Mouse (Mus musculus): Measurements from ENCODE around the gene Angptl3. TPM values are rescaled to one million over a fixed set of nuclear protein-coding genes. Genes with fewer than 3 reads are reported as not detected.

The Angptl3 gene
- polyA plus RNA-seq, 1 experiment from 2014 or later, result 2.1 TPM

GRCm38 (mm10) chr4:99068806-99069205 is 38.1 kb downstream of the Angptl3 start:
- H3K4me1 ChIP-seq, result no peaks in the 10 kb centered on the region
- H3K36me3 ChIP-seq, result peaks cover 60% of the 10 kb centered on the region

GRCm38 (mm10) chr4:99078005-99078404 is 47.3 kb downstream of the Angptl3 start:
- Histone ChIP-seq H3K4me2 (replicated peaks) (no peak overlapping the region), H3K4me1 (no peaks in the 10 kb centered on the region), H3K4me3 (no peak overlapping the region), H3K27me3 (no peaks in the 10 kb centered on the region), H3K27ac (replicated peaks) (no peak overlapping the region), H3K9me3 (no peaks in the 10 kb centered on the region), H3K9ac (replicated peaks) (no peak overlapping the region), H3K36me3 (peaks cover 53% of the 10 kb centered on the region)
- WGBS, result 95% methylated on average over 3 of the region's 3 CpGs
- no peak for ATAC-seq (replicated peaks)

More at GRCm38 (mm10) chr4:99068806-99069205, 38.1 kb downstream of the Angptl3 start:
- H3K27me3 ChIP-seq, result no peaks in the 10 kb centered on the region
- H3K4me2 ChIP-seq (replicated peaks), result no peak overlapping the region
- H3K27ac ChIP-seq (replicated peaks), result no peak overlapping the region
- H3K9ac ChIP-seq (replicated peaks), result no peak overlapping the region
- ATAC-seq (replicated peaks), result no peak
- H3K4me3 ChIP-seq, result no peak overlapping the region
- WGBS, result 86% methylated on average over 6 of the region's 6 CpGs
- H3K9me3 ChIP-seq, result no peaks in the 10 kb centered on the region

- Histone ChIP-seq H3K27ac (replicated peaks) (no peak overlapping the region), H3K4me2 (replicated peaks) (no peak overlapping the region), H3K36me3 (peaks cover 31% of the 10 kb centered on the region), H3K27me3 (no peaks in the 10 kb centered on the region), H3K9ac (replicated peaks) (no peak overlapping the region), H3K4me3 (no peak overlapping the region), H3K9me3 (no peaks in the 10 kb centered on the region), H3K4me1 (no peaks in the 10 kb centered on the region)
- ATAC-seq (replicated peaks), result no peak
- WGBS, result 87% methylated on average over 1 of the region's 1 CpGs
Observed at GRCm38 (mm10) chr4:99081169-99081568, 50.4 kb downstream of the Angptl3 start.

DNA sequence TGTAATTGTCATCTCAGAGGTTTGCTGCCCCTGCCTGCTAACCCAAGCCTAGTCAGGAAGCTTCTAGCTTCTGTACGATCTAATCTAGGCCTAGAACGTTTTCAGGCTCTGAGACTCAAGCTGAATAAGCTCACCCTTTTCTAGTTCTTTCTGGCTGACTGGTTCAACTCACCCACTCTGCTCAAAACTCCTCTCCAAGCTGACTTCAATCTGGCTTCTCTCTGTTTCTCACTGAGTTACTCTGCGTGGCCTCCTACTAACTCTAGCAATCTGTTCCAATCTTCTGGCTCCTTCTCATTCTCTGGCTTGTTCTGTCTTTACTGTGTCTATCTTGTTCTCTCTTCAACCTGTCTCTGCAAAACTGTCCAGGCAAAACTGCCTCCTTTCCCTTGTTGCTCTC is 53.1 kb downstream of the Angptl3 start:
- Histone ChIP-seq H3K4me3 (no peak overlapping the region), H3K9ac (replicated peaks) (no peak overlapping the region), H3K4me2 (replicated peaks) (no peak overlapping the region), H3K9me3 (no peaks in the 10 kb centered on the region), H3K36me3 (peaks cover 24% of the 10 kb centered on the region), H3K27ac (replicated peaks) (no peak overlapping the region), H3K4me1 (no peaks in the 10 kb centered on the region), H3K27me3 (no peaks in the 10 kb centered on the region)
- ATAC-seq (replicated peaks), result no peak
- WGBS, result 86% methylated on average over 3 of the region's 3 CpGs

DNA sequence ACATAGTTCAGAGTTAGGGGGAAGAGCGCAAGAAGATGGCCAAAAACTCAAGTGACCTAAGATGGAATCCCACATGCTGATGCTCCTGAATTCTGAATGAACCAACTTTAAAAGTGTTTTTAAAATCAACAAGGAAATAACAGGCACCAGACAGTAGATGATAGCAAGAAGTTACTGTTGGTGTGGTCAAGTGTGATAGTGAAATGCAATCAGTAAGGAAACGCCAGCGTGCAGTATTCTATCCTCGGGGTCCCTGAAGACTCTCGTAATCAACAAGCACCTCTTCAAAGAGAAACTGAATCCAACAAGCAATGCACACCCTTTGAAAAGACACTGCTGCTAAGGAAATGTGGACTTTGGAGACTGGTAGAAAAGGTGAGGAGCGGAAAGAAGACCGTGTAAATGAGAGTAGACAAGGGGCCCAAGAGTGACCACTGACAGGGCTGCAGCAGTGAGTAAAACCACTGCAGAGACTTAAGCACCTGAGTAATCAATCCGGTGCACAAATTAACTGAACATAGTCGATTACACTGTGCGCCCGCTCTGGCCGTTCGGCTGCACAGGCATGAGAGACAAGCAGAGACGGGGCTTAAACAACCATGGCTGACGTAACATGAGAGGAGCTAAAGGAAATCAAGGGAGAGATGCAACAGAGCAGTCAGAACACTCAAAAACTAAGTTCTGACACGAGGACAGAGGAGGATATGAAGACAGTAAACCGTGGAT is 57.2 kb downstream of the Angptl3 start:
- Histone ChIP-seq H3K4me2 (replicated peaks) (no peak overlapping the region), H3K27ac (replicated peaks) (no peak overlapping the region), H3K4me1 (no peaks in the 10 kb centered on the region), H3K27me3 (no peaks in the 10 kb centered on the region), H3K9ac (replicated peaks) (no peak overlapping the region), H3K4me3 (no peak overlapping the region), H3K36me3 (peaks cover 17% of the 10 kb centered on the region), H3K9me3 (no peaks in the 10 kb centered on the region)
- no peak for ATAC-seq (replicated peaks)
- 97% methylated on average over 17 of the region's 17 CpGs for WGBS

GRCm38 (mm10) chr4:99091151-99091701 is 60.5 kb downstream of the Angptl3 start:
- WGBS, result 66% methylated on average over 3 of the region's 3 CpGs
- no peak overlapping the region for H3K4me2 ChIP-seq (replicated peaks)
- H3K9me3 ChIP-seq, result no peaks in the 10 kb centered on the region
- no peak overlapping the region for H3K4me3 ChIP-seq
- no peak for ATAC-seq (replicated peaks)
- peaks cover 17% of the 10 kb centered on the region for H3K36me3 ChIP-seq
- no peak overlapping the region for H3K9ac ChIP-seq (replicated peaks)
- no peak overlapping the region for H3K27ac ChIP-seq (replicated peaks)
- no peaks in the 10 kb centered on the region for H3K27me3 ChIP-seq
- H3K4me1 ChIP-seq, result no peaks in the 10 kb centered on the region

GRCm38 (mm10) chr4:99091777-99092176 is 61.0 kb downstream of the Angptl3 start:
- Histone ChIP-seq H3K4me2 (replicated peaks) (no peak overlapping the region), H3K36me3 (peaks cover 17% of the 10 kb centered on the region), H3K27ac (replicated peaks) (no peak overlapping the region), H3K27me3 (no peaks in the 10 kb centered on the region), H3K9ac (replicated peaks) (no peak overlapping the region), H3K4me3 (no peak overlapping the region), H3K4me1 (no peaks in the 10 kb centered on the region), H3K9me3 (no peaks in the 10 kb centered on the region)
- WGBS, result 90% methylated on average over 3 of the region's 3 CpGs
- ATAC-seq (replicated peaks), result no peak

Other genes starting within 250 kb of the Angptl3 start
- gene Kank4, start 213.4 kb upstream of the Angptl3 start, polyA plus RNA-seq (2015; fragmentation: Nextera tagmentation; extraction: Ambion mirVana), result 0.25 and 0.29 TPM in 2 replicates
- not detected in 2 replicates for gene I0C0044D17Rik, start 207.1 kb upstream of the Angptl3 start, polyA plus RNA-seq (2015; fragmentation: Nextera tagmentation; extraction: Ambion mirVana)
- gene Usp1, start 107.1 kb upstream of the Angptl3 start, polyA plus RNA-seq (2015; fragmentation: Nextera tagmentation; extraction: Ambion mirVana), result 54.6 and 60.5 TPM in 2 replicates
- 81.6 and 83.0 TPM in 2 replicates for gene Dock7, start 90.0 kb downstream of the Angptl3 start, polyA plus RNA-seq (2015; fragmentation: Nextera tagmentation; extraction: Ambion mirVana)
- 17.4 and 18.5 TPM in 2 replicates for gene Atg4c, start 163.0 kb downstream of the Angptl3 start, polyA plus RNA-seq (2015; fragmentation: Nextera tagmentation; extraction: Ambion mirVana)